Mouse (Mus musculus) stomach, postnatal 0 days (tissue): ENCODE data around the gene Oscp1. TPM values are rescaled to one million over a fixed set of nuclear protein-coding genes. Genes with fewer than 3 reads are reported as not detected.

Experiments used
- ATAC-seq: fragments of 200-750 bp; cut with Nextera tagmentation; 2 replicates; pipeline ENCODE4 v1.8.0; 2017; ENCODE audit not compliant: low FRiP score, low TSS enrichment
- DNase-seq: peaks from one replicate; pipeline ENCODE4 v3.0.0-alpha.2; 2016; ENCODE audit warnings: low spot score
- H3K27ac ChIP-seq: fragments of 300-500 bp; sonication (generic); replicated peaks from 2 replicates; pipeline ENCODE4 v1.5.1; 2014; ENCODE audit warnings: mild to moderate bottlenecking, control low read depth
- H3K27me3 ChIP-seq: fragments of 300-500 bp; sonication (generic); 2 replicates; pipeline ENCODE4 v1.6.1; 2014; ENCODE audit warnings: low read length; ENCODE audit not compliant: control insufficient read depth, insufficient read depth
- H3K36me3 ChIP-seq: fragments of 300-500 bp; sonication (generic); 2 replicates; pipeline ENCODE4 v1.6.1; 2014; ENCODE audit warnings: low read length, mixed read lengths; ENCODE audit not compliant: control insufficient read depth, insufficient read depth
- H3K4me1 ChIP-seq: fragments of 300-500 bp; sonication (generic); replicated peaks from 2 replicates; pipeline ENCODE4 v1.6.1; 2014; ENCODE audit warnings: antibody characterized with exemption; ENCODE audit not compliant: control insufficient read depth, insufficient read depth
- H3K4me2 ChIP-seq: fragments of 300-500 bp; sonication (generic); replicated peaks from 2 replicates; pipeline ENCODE4 v1.6.1; 2014; ENCODE audit warnings: low read depth, mild to moderate bottlenecking, control low read depth, moderate library complexity
- H3K4me3 ChIP-seq: fragments of 300-500 bp; sonication (generic); 2 replicates; pipeline ENCODE4 v1.5.1; 2014; ENCODE audit warnings: low read depth, low read length, control low read depth
- H3K9ac ChIP-seq: fragments of 300-500 bp; sonication (generic); 2 replicates; pipeline ENCODE4 v1.6.1; 2014; ENCODE audit warnings: mild to moderate bottlenecking, low read length, control low read depth, mixed read lengths
- H3K9me3 ChIP-seq: fragments of 300-500 bp; sonication (generic); 2 replicates; pipeline ENCODE4 v1.6.1; 2016; ENCODE audit warnings: low read length; ENCODE audit not compliant: control insufficient read depth
- CTCF ChIP-seq: IDR thresholded peaks from 2 replicates; pipeline ENCODE4 v1.5.1; 2016; ENCODE audit warnings: antibody characterized with exemption, low read depth, mild to moderate bottlenecking, moderate library complexity
- EP300 ChIP-seq: optimal IDR thresholded peaks from 2 replicates; pipeline ENCODE3; 2016; ENCODE audit warnings: antibody characterized with exemption
- WGBS: fragments of 180-500 bp; shearing (Covaris S2); extraction: QIAGEN DNeasy Blood & Tissue Kit; methylation state at CpG from one replicate; pipeline ENCODE4 v1.1.7; 2014; 5-methylcytosine and 5-hydroxymethylcytosine counted together
- polyA plus RNA-seq: library from polyadenylated mRNA; unstranded; fragments of >200 nt; fragmentation: Nextera tagmentation; extraction: Ambion mirVana; gene quantifications from 2 replicates; pipeline ENCODE4 v1.2.1, GENCODE M21; 2015

The Oscp1 gene
- polyA plus RNA-seq, 1 experiment from 2014 or later: 3.6 TPM

- no peaks in the 10 kb centered on the region for H3K27me3 ChIP-seq
- H3K27ac ChIP-seq: no peak overlapping the region
- H3K9me3 ChIP-seq: no peaks in the 10 kb centered on the region
- no peak overlapping the region for H3K4me3 ChIP-seq
- H3K4me1 ChIP-seq: no peaks in the 10 kb centered on the region
- TF ChIP-seq EP300 (no peak), CTCF (no peak)
- no peak overlapping the region for H3K9ac ChIP-seq
- H3K36me3 ChIP-seq: no peaks in the 10 kb centered on the region
- WGBS: 75% methylated on average over 3 of the region's 3 CpGs
- no peak for DNase-seq
- ATAC-seq: no peak
- H3K4me2 ChIP-seq: no peak overlapping the region
These were observed 30.4 kb upstream of the Oscp1 start for GRCm38 (mm10) chr4:126027980-126028379.

GRCm38 (mm10) chr4:126029042-126029441 lies 29.3 kb upstream of the Oscp1 start:
- ATAC-seq (no peak), DNase-seq (no peak)
- H3K4me2 ChIP-seq: no peak overlapping the region
- 68% methylated on average over 3 of the region's 3 CpGs for WGBS
- no peaks in the 10 kb centered on the region for H3K9me3 ChIP-seq
- H3K27me3 ChIP-seq: no peaks in the 10 kb centered on the region
- no peaks in the 10 kb centered on the region for H3K4me1 ChIP-seq
- no peak overlapping the region for H3K4me3 ChIP-seq
- TF ChIP-seq CTCF: no peak
- no peak for TF ChIP-seq EP300
- no peaks in the 10 kb centered on the region for H3K36me3 ChIP-seq
- H3K27ac ChIP-seq: no peak overlapping the region
- H3K9ac ChIP-seq: no peak overlapping the region

DNA sequence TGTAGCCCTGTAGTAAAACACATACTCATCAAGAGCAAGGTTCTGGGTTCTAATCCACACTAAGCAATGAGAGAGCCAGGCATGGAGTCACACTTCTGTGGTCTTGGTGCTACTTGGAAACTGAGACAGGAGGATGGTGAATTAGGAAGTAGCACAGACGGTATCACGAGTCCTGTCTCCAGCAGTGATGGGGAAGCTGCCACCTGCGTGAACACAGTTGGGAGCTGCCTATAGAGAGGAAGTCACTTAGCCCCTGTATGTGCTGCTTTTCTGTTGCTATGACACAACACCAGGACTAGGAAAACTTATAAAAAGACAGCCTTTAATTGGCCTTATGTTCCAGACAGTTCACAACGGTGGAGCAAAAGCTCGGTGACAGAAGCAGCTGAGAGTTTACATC lies 27.7 kb upstream of the Oscp1 start:
- Histone ChIP-seq H3K4me3 (no peak overlapping the region), H3K9me3 (no peaks in the 10 kb centered on the region), H3K36me3 (no peaks in the 10 kb centered on the region), H3K27ac (no peak overlapping the region), H3K4me2 (no peak overlapping the region), H3K4me1 (no peaks in the 10 kb centered on the region), H3K27me3 (no peaks in the 10 kb centered on the region), H3K9ac (no peak overlapping the region)
- WGBS: 77% methylated on average over 5 of the region's 5 CpGs
- no peak for TF ChIP-seq CTCF
- TF ChIP-seq EP300: no peak
- DNase-seq: no peak
- no peak for ATAC-seq

DNA sequence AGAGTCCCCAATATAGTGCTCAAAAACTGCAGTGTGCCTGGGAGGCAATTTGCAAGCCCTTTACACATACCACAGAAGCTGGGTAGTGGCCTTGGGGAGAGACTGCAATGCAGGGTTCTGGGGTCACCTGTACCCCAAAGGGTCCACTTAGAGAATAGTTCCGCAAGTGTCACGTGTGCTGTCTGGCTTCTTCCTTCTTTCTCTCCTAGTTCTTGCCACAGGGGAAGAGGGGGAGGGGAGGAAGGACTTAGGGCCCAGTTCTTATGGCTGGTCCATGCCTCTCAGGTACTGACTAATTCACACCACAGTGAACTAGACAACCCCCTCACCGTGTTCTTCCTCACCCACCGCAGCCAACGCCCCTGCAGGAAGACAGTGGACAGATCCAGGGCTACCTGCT lies 23.0 kb upstream of the Oscp1 start:
- Histone ChIP-seq H3K4me3 (no peak overlapping the region), H3K9ac (no peak overlapping the region), H3K27ac (no peak overlapping the region), H3K27me3 (no peaks in the 10 kb centered on the region), H3K36me3 (no peaks in the 10 kb centered on the region), H3K4me1 (no peaks in the 10 kb centered on the region), H3K4me2 (no peak overlapping the region), H3K9me3 (no peaks in the 10 kb centered on the region)
- WGBS: 87% methylated on average over 5 of the region's 5 CpGs
- ATAC-seq (no peak), DNase-seq (no peak)
- TF ChIP-seq CTCF (no peak), EP300 (no peak)

GRCm38 (mm10) chr4:126046851-126047585 lies 11.3 kb upstream of the Oscp1 start, which contains the start of gene Mrps15:
Gene Mrps15 (plus strand): TSS chr4:126046925.
- WGBS: under 1% methylated on average over 56 of the region's 56 CpGs
- no peak for TF ChIP-seq CTCF
- TF ChIP-seq EP300: no peak
- Histone ChIP-seq H3K27ac (peak within 1 kb of the TSS; percentile 76; the same call in 1 of the 2 replicates), H3K27me3 (no peaks in the 10 kb centered on the region), H3K4me3 (peak within 1 kb of the TSS; percentile 88), H3K4me2 (peak within 1 kb of the TSS; percentile 95), H3K4me1 (peaks cover 4% of the 10 kb centered on the region; the same call in 1 of the 2 replicates), H3K9ac (peak within 1 kb of the TSS; percentile 86), H3K36me3 (0 out of 2 replicates have a peak, but pooled peaks cover 5% of the 10 kb centered on the region), H3K9me3 (no peaks in the 10 kb centered on the region)
- ATAC-seq: peak; percentile 96
- DNase-seq: peak; percentile 90

- WGBS: 72% methylated on average over 7 of the region's 7 CpGs
- ATAC-seq (no peak), DNase-seq (no peak)
- Histone ChIP-seq H3K4me2 (no peak overlapping the region), H3K27me3 (no peaks in the 10 kb centered on the region), H3K9ac (no peak overlapping the region), H3K4me3 (no peak overlapping the region), H3K27ac (no peak overlapping the region), H3K36me3 (peaks cover 19% of the 10 kb centered on the region; the same call in 1 of the 2 replicates), H3K4me1 (peaks cover 4% of the 10 kb centered on the region; the same call in 1 of the 2 replicates), H3K9me3 (no peaks in the 10 kb centered on the region)
- TF ChIP-seq CTCF: no peak
- no peak for TF ChIP-seq EP300
These were observed 6.7 kb upstream of the Oscp1 start for GRCm38 (mm10) chr4:126051617-126052016.
